Mouse (Mus musculus) layer of hippocampus, adult 11-12 months (tissue): ENCODE data around the gene Zfp68.
"Not testable (repeated sequence)": the region's sequence is repeated elsewhere in the genome, so short reads cannot be mapped to it uniquely, and the experiment has no call there.

ENCODE experiments used
- DNase-seq: peaks from one replicate; pipeline ENCODE4 v3.0.0; 2022; ENCODE audit warnings: low spot score

Gene Zfp68

GRCm38 (mm10) chr5:138619211-138620128 is at the start of gene Zfp68:
Gene Zfp68 (minus strand): TSS chr5:138619761.
- peak; percentile 97 for DNase-seq

- DNase-seq = no peak
Observed at GRCm38 (mm10) chr5:138658922-138659321, 39.4 kb upstream of the Zfp68 start.

GRCm38 (mm10) chr5:138657854-138658253 is 38.3 kb upstream of the Zfp68 start:
- DNase-seq = peak; percentile 59

GRCm38 (mm10) chr5:138657407-138657806 is 37.8 kb upstream of the Zfp68 start:
- DNase-seq = no peak

- DNase-seq = peak; percentile 29
Observed at GRCm38 (mm10) chr5:138656477-138657156, 37.1 kb upstream of the Zfp68 start.

GRCm38 (mm10) chr5:138652911-138653310 is 33.4 kb upstream of the Zfp68 start:
- no peak for DNase-seq

- DNase-seq = no peak
Observed at GRCm38 (mm10) chr5:138641761-138642160, 22.2 kb upstream of the Zfp68 start.

GRCm38 (mm10) chr5:138641081-138641480 is 21.5 kb upstream of the Zfp68 start:
- no peak for DNase-seq

GRCm38 (mm10) chr5:138636486-138636885 is 16.9 kb upstream of the Zfp68 start:
- no peak for DNase-seq

GRCm38 (mm10) chr5:138623478-138623875 is 3.9 kb upstream of the Zfp68 start:
- DNase-seq = no peak

- peak; percentile 96 for DNase-seq
Observed at GRCm38 (mm10) chr5:138622645-138623477, 3.3 kb upstream of the Zfp68 start, which contains the start of gene A430033K04Rik. Gene A430033K04Rik (plus strand): TSS chr5:138622859.

- DNase-seq = no peak
Observed at GRCm38 (mm10) chr5:138620836-138621235, 1.3 kb upstream of the Zfp68 start.

GRCm38 (mm10) chr5:138618353-138618752 is 1.2 kb downstream of the Zfp68 start:
- no peak for DNase-seq

- DNase-seq = no peak
Observed at GRCm38 (mm10) chr5:138587396-138587795, 32.2 kb downstream of the Zfp68 start.

GRCm38 (mm10) chr5:138571623-138572022 is 47.9 kb downstream of the Zfp68 start:
- no peak for DNase-seq

- DNase-seq = not testable (repeated sequence)
Observed at GRCm38 (mm10) chr5:138564612-138565011, 54.9 kb downstream of the Zfp68 start, which contains the start of gene 1700123K08Rik. Gene 1700123K08Rik (minus strand): TSS chr5:138564712.
